17 mouse cellular contexts compared by ENCODE assay signal in genomic region chr1:132308674-132309073, GRCm38 (mm10). TPM values are rescaled to one million over a fixed set of nuclear protein-coding genes. Genes with fewer than 3 reads are reported as not detected.
"Had no signal": no experiment of that assay in that cellular context is flagged by ENCODE, and none has a peak within 500 bp of the region (broad histone marks: within the 10 kb centered on the region; RNA-seq: fewer than 3 reads in every experiment).

No protein-coding gene starts in this region.

- H3K4me1 ChIP-seq: midbrain, embryonic 15.5 days; stomach, embryonic 15.5 days had no signal

- ATAC-seq: lung, postnatal 0 days; midbrain, embryonic 13.5 days; midbrain, embryonic 15.5 days had no signal

- H3K9me3 ChIP-seq: lung, embryonic 15.5 days; megakaryocyte, embryonic 14.5 days; midbrain, embryonic 13.5 days; midbrain, embryonic 15.5 days; neural tube, embryonic 12.5 days; stomach, embryonic 15.5 days had no signal

- H3K27me3 ChIP-seq: midbrain, embryonic 15.5 days; neural tube, embryonic 12.5 days; stomach, embryonic 15.5 days had no signal

- H3K4me2 ChIP-seq: lung, embryonic 15.5 days; midbrain, embryonic 11.5 days; midbrain, embryonic 13.5 days; midbrain, embryonic 15.5 days; neural tube, embryonic 12.5 days; stomach, embryonic 15.5 days had no signal

- H3K36me3 ChIP-seq: lung, embryonic 15.5 days; midbrain, embryonic 13.5 days; midbrain, embryonic 15.5 days; neural tube, embryonic 12.5 days; stomach, embryonic 15.5 days had no signal

- H3K4me3 ChIP-seq: lung, embryonic 15.5 days; megakaryocyte, embryonic 14.5 days; midbrain, embryonic 13.5 days; midbrain, embryonic 15.5 days; neural tube, embryonic 12.5 days; stomach, embryonic 15.5 days had no signal

- DNase-seq: lung, adult 2 months; lung, postnatal 14 days; lung, postnatal 36 days; right cerebral cortex, postnatal 14 days; thymus, adult 2 months; thymus, postnatal 25 days; thymus, postnatal 4 days had no signal

- H3K9ac ChIP-seq: lung, embryonic 15.5 days; midbrain, embryonic 13.5 days; midbrain, embryonic 15.5 days; neural tube, embryonic 12.5 days; stomach, embryonic 15.5 days had no signal

- H3K27ac ChIP-seq: lung, embryonic 15.5 days; macrophage; midbrain, embryonic 13.5 days; midbrain, embryonic 15.5 days; neural tube, embryonic 12.5 days; stomach, embryonic 15.5 days; stomach, postnatal 0 days had no signal

RNA-seq across cellular contexts. Expression of gene Klhdc8a, which starts 10.2 kb away (rescaled TPM):
- polyA plus RNA-seq: macrophage had no signal
